Mouse (Mus musculus) left cerebral cortex, postnatal 36 days (tissue): ENCODE data around the gene Gm10670. TPM values are rescaled to one million over a fixed set of nuclear protein-coding genes. Genes with fewer than 3 reads are reported as not detected.
"Not testable (repeated sequence)": the region's sequence is repeated elsewhere in the genome, so short reads cannot be mapped to it uniquely, and the experiment has no call there.

ENCODE experiments used
- DNase-seq, 2 experiments: peaks; one replicate each; pipeline ENCODE4 v3.0.0; 2021 to 2022; ENCODE audit warnings: low spot score in 2 of 2, mixed read lengths in 1 of 2
- intact Hi-C: fragments of 180-260 bp; cut with DNase I; formaldehyde crosslinking; loops from one replicate; pipeline ENCODE4 v1.15.1; 2025
- total RNA-seq, 2 experiments: library from RNA; stranded (reverse); gene quantifications; 2 replicates each; pipeline ENCODE4 v1.2.3; 2021

The Gm10670 gene
- not detected for total RNA-seq

DNA sequence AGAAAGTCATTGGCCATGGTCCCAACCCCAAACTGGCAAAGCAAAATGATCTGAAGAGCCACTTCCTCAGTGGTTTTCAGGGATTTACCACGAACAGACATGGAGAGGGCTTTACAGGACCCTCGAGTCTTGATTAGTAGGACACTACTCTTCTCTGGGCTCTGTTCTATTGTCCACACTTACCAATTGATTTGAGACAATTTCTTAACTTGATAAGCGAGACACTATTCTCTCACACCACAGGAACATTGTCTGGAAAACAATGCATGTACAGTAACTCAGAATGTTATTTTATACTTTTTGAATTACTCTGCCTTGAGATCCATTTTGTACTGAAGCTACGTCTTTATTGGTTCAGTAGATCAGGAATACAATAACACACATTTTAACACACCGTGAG is at the start of gene Gm10670:
Gene Gm10670, minus strand, starts transcription at position 101 of the 400 bp plus-strand sequence.
- intact Hi-C loops, DNase-seq: not testable (repeated sequence)

DNA sequence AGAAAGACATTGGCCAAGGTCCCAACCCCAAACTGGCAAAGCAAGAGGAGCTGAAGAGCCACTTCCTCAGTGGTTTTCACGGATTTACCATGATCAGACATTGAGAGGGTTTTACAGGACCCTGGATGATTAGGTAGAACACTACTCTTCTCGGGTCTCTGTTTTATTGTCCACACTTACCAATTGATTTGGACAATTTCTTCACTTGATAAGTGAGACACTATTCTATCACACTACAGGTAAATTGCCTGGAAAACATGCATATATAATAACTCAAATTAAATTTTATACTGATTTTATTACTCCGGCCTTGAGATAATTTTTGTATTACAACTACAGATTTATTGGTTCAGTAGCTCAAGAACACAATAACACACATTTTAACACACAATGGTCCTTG is 35.7 kb upstream of the Gm10670 start, which contains the start of gene Vmn1r103:
Gene Vmn1r103, minus strand, starts transcription at position 101 of the 400 bp plus-strand sequence.
- intact Hi-C loops = not testable (repeated sequence)

GRCm38 (mm10) chr7:20442493-20442892 is 32.2 kb downstream of the Gm10670 start, which contains the start of gene Vmn1r101:
Gene Vmn1r101, minus strand, starts transcription at chr7:20442593.
- DNase-seq, intact Hi-C loops: not testable (repeated sequence)

More for the DNA sequence above, 35.7 kb upstream of the Gm10670 start, which contains the start of gene Vmn1r103:
- DNase-seq = not testable (repeated sequence)

Other genes starting within 250 kb of the Gm10670 start
- gene Gm4498, start 241.1 kb downstream of the Gm10670 start, total RNA-seq = not detected
- gene Gm5890, start 212.1 kb downstream of the Gm10670 start, total RNA-seq = not detected
- not detected for gene Gm4133, start 140.9 kb downstream of the Gm10670 start, total RNA-seq
- not detected for gene Gm5728, start 99.5 kb downstream of the Gm10670 start, total RNA-seq
- not detected for gene Vmn1r100, start 57.0 kb downstream of the Gm10670 start, total RNA-seq
- not detected for gene Vmn1r101, start 32.3 kb downstream of the Gm10670 start, total RNA-seq
- gene Vmn1r103, start 35.6 kb upstream of the Gm10670 start, total RNA-seq = not detected
- not detected for gene Vmn1r104, start 58.9 kb upstream of the Gm10670 start, total RNA-seq
- not detected for gene Gm5726, start 70.8 kb upstream of the Gm10670 start, total RNA-seq
- not detected for gene Gm4141, start 101.3 kb upstream of the Gm10670 start, total RNA-seq
- gene Gm4513, start 124.1 kb upstream of the Gm10670 start, total RNA-seq = not detected
- not detected for gene Vmn1r107, start 194.0 kb upstream of the Gm10670 start, total RNA-seq
- not detected for gene Vmn1r111, start 228.3 kb upstream of the Gm10670 start, total RNA-seq